Mouse (Mus musculus): ENCODE results near the gene Rpp40.
A peak's percentile ranks its signal among the peaks of the same experiment; 100 is the strongest.

Gene Rpp40

GRCm38 (mm10) chr13:35905879-35906481, at the start of gene Rpp40:
Rpp40 (minus strand) TSS chr13:35906359.
- DNase-seq = peak; percentile 94

GRCm38 (mm10) chr13:35949814-35950455, 43.8 kb upstream of the Rpp40 start:
- peak; percentile 7 for DNase-seq

DNA sequence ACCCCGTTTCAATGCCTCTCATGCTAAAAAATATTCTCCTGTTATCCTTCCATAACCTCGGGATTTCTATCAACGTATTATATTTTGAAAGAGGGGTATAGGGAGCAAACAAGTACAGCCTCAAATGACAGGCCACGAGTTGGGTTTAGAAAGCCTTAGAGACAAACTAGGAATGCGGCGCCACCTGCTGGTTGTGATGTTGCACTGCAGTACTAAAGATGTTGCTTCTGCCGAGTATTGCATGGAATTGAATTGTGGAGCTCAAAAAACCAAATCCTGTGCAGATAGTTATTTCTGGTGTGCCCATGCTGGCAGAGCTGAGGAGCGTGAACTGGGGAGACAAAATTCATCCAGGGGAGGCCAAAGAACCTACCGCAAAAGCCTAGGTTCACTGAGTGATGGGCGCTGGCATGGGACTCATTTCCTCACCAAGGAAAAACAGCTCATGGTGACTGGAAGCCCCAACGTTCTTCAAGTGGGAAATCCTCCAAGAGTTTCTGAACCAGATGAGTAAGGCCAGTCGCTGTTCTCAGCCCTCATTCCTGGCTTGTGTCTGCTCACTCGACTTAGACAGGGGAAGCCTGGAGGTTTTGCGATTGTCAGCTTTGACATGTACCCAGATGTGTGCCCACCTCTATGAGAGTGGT, 41.3 kb upstream of the Rpp40 start:
- peak; percentile 78 for DNase-seq

DNA sequence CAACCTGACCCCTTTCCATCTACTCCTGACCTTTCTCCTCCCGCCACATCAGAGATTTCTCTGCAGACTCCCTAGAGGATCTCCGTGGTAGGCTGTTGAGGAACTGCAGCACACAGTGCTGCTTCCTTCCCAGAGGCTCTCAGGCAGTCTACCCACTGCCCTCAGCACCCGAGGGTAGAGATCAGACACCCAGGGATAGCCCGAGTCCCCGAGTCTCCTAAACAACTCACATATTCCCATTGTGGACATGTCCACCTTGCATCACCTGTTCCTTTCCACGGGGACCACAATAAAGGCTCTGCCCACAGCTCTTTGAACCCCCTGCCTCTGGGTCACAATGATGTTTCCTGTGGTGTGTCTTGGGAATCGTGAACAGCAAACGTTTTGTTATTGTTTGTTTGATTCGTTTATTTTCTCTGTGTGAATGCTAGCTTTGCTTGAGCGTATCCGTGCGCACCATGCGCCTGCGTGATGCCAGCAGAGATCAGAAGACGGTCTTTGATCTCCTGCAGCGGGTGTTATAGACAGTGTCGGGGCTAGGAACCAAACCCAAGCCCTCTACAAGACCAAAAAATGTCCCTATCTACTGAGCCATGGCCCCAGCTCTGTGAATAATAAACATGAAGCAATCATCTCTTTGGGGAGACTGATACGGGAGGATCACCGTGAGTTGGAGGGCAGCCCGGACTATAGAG, 40.6 kb upstream of the Rpp40 start:
- no peak for DNase-seq

GRCm38 (mm10) chr13:35940934-35941333, 34.8 kb upstream of the Rpp40 start:
- no peak for DNase-seq

GRCm38 (mm10) chr13:35939871-35940665, 33.9 kb upstream of the Rpp40 start:
- DNase-seq = no peak

- DNase-seq = peak; percentile 4
Observed at GRCm38 (mm10) chr13:35937991-35938390, 31.8 kb upstream of the Rpp40 start.

- DNase-seq = no peak
Observed at GRCm38 (mm10) chr13:35911476-35911875, 5.3 kb upstream of the Rpp40 start.

- no peak for DNase-seq
Observed at GRCm38 (mm10) chr13:35905378-35905777, 781 bp downstream of the Rpp40 start.

DNA sequence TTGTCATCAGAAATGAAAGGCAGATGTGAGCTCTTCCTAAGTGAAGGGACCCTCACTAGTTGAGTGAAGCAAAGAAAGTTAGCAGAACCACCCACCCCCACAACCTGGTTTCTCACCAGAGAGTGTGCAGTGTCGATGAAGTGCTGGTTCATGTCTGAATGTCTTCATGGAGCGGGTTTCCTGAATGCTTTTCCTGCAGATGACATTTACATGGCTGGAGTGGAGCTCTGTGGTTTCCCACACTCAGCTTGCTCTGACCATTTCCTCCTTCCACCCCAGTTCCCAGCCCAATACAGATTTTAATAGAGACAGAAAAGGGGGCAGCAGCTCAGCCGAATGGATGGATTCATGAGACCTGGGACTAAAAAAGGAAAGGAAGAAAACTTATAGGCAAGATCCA, 13.3 kb downstream of the Rpp40 start:
- no peak for DNase-seq

DNA sequence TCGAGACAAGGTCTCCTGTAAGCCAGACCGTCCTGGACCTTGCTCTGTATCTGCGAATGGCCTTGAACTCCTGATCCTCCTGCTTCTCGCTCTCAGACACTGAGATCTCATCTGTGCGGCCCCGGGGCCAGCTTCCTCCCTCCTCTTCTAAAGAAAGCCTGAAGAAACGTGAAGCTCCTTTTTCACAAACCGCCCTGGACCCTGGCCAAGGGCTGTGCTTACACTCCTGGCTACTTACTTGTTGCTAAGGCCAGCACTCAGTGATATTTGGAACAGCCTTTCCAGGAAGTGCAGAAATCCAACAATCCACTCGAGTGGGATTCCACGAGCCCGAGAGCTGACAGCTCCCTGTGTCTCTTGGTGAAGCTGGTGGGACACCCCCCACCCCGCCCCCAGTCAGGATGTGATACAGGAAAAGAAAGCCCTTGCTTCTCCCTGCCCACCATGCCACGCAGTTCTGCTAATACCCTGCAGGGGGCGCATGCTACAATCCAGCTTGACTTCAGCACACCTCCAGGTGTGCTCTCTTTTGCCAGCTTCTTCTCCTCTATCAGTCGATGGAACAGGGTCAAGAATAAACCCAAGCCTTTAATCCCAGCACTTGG, 19.9 kb downstream of the Rpp40 start:
- no peak for DNase-seq

DNA sequence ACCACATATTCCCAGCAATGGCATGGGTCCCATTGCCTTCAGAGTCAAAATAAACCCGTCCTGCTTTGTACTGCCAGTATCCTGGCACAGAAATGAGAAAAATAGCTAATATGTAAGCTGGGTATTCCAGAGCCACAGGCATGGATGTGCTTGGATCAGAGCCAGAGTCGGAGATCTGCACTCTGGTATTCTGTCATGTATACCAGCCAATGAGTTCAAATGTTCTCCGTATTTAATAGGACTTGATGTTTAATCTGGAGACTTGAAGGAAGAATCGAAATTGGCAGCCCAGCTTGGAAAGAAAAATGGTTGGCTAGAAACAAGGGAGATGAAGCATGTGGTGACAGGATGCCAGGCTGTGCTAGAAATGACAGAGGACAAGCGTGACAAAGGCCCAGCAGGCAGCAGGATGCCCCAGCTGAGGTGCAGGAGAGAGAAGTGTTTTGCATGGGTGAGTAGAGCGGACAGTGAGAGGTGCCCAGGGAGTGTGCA, 25.6 kb downstream of the Rpp40 start:
- no peak for DNase-seq

DNA sequence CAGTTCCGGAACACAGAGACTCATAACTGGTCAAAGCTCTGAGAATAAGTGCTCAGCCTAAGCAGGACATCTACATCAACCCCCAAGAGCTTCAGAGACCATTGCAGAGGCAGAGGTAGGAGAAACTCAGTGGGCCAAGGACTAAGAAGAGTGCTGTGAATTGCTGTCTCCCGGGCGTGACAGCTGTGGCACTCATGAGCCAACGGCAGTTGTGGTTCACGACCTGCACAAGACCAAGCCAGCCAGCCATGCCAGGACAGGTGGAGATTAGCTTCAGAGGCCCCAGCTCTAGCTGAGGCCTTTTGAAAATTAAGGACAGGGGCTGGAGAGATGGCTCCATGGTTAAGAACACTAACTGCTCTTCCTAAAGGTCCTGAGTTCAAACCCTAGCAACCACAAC, 26.6 kb downstream of the Rpp40 start:
- no peak for DNase-seq

- DNase-seq = no peak
Observed at GRCm38 (mm10) chr13:35879068-35879467, 27.1 kb downstream of the Rpp40 start.

GRCm38 (mm10) chr13:35878282-35878681, 27.9 kb downstream of the Rpp40 start:
- no peak for DNase-seq

- peak; percentile 51 for DNase-seq
Observed at GRCm38 (mm10) chr13:35875396-35875795, 30.8 kb downstream of the Rpp40 start.

DNA sequence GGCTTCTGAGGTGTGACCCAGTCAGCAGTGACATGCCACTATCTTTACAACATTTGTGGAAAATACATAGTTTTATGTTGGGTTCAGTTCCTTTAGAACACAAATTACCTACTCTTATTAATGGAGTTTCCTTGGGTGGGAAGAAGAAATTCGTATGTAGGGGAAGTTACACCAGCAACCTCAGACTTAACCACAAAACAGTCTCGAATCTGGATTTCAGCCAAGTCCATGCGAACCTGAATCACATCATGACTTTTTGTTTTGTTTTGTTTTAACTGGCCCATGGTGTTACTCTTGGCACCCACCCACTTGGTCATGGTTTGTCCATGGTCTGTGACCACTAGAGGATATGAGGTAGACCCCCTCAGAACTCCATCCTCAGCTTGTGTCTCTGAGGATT, 35.1 kb downstream of the Rpp40 start:
- DNase-seq = no peak

DNA sequence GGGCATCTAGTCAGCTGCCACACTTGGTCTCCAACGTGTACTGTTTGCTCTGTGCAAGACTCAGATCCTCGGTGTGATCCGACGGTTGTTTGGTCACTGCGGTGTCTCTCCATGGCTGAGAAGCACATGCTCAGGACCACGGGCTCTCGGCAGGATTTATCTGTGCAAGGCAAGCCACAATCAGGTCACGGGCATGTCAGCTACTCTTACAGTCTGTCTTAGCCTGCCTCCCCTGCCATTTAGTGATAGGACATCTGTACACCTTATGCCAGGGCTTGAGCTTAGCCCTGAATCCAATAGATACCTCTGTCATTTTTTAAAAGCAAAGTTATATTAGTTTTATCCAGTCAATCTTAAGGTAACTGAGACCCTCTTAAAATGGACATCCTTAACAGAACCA, 35.5 kb downstream of the Rpp40 start:
- DNase-seq = no peak

DNA sequence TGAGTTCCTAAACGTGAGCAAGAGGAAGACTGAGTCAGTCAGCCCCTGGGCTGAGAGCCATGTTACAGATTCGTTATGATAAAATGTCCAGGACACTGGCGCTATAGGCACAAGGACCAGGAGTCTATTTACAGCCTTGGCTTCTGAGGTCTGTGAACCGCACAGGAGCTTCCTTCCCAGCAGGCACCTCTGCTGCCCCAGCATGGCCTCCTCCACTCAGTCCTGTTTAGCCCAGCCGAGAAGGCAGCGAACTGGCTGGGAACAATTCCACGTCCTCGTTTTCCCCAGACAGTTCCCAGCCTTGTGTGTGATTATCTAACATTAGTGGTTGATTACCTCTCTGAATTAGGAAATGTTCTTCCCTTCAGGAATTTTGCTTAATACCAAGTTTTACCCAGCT, 45.2 kb downstream of the Rpp40 start:
- no peak for DNase-seq

DNA sequence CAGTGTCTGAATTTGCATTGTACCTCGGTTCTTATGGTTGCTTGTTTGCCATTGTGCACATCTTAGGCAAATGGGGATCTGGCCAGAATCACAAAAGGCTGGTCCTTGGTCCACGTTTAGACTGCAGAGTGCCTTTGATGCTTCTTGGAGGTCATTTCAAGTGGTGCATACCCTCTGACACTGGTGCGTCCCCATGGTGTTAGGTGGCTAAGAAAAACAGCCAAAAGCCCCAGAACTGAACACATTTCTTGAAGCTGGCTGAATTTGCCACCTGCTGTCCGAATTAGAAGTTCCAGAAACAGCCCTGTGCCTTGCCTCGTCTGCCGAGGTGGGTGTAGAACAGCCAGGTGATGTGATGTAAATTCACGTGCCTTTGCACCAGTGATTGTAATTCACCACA, 48.7 kb downstream of the Rpp40 start:
- DNase-seq = no peak

DNA sequence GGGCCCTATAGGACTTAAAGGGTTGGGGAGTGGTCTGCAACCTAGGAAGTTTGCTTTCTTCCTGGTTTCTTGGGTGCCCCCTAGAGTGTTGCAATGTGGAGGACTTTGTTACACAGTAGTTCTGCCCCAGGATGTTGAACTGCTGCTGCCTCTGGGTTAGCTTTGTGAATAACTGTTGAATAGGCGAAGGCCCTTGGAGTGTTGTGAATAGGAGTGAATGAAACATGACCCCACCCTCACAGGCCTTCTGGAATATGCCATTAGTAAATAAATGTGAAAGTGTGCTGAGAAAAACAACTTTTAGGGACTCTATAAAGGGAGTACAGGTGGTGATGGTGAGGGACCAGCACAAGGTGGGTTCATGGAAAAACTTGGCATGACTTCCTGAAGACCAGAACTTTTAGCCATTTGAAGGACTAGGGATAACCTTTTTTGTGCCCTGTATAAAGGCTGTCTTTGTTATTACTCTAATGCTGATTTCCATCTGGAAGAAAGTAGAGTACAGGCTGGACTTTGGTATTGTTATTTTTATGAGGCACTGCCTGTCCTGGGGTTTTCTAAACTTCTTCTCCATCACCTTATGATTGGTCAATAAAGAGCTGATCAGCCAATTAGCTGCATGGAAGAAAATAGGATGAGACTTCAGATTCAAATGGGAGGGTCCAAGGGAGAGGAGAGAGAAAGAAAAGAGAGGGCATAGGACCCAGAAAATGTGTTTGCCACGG, 53.1 kb downstream of the Rpp40 start:
- DNase-seq = no peak

GRCm38 (mm10) chr13:35851581-35851980, 54.6 kb downstream of the Rpp40 start:
- DNase-seq = no peak
